Mouse (Mus musculus) CD4-positive, CD25-positive, alpha-beta regulatory T cell, adult 9 weeks (primary cell): Measurements from ENCODE around the gene Galnt7. TPM values are rescaled to one million over a fixed set of nuclear protein-coding genes. Genes with fewer than 3 reads are reported as not detected.

ENCODE experiments used
- polyA plus RNA-seq: library from polyadenylated mRNA; unstranded; fragments of 100-300 nt; shearing (Covaris generic); gene quantifications from one replicate; pipeline ENCODE4 v1.2.1, GENCODE M21; 2017

The Galnt7 gene
- 46.4 TPM for polyA plus RNA-seq

GRCm38 (mm10) chr8:57652456-57653055 is at the start of gene Galnt7:
Galnt7 (minus strand) TSS chr8:57653032.

GRCm38 (mm10) chr8:57511316-57512118 is 141.3 kb downstream of the Galnt7 start, which contains the start of gene Hmgb2:
Hmgb2 (plus strand) TSS chr8:57511907.

DNA sequence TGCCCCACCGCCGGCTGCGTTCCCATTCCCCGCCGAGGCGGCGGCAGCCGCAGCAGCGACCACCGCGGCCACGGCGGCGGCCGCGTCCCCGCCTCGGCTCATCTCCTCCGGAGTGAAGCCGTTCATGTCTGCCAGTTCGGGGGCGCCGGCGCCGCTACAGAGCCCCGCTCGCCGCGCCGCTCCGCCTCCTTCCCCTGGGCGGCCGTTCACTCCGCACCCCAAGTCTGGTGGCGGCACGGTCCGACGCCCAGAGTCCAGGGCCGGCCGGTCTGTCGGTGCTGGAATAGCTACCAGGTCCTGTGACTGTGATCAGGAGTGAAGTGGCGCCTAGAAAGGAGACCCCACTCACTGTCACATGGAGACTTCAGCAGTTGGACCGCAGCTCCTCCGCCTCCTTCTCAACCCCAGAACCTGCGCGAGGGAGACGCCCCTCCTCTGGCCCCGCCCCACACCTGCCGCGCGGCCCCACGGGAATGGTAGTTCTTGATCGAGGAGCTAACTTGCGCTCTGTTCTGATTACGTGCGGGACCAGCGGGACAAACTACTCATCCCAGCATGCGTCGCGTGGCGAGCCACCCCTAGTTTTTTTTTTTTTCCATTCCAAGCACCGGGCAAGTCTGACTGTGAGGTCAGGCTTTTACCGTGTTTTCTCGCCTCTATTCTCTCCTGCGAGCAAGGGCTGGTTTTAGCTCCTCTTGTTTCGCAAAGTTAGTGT is 165.2 kb downstream of the Galnt7 start, which contains the start of gene Sap30:
TSS of gene Sap30 (minus strand) at position 420 of the 715 bp plus-strand sequence.

Other genes with a start within 250 kb of the Galnt7 start
- not detected for gene Scrg1, start 197.1 kb downstream of the Galnt7 start, polyA plus RNA-seq
- gene Sap30, start 165.2 kb downstream of the Galnt7 start, polyA plus RNA-seq, result 0.47 TPM
- gene Hmgb2, start 141.1 kb downstream of the Galnt7 start, polyA plus RNA-seq, result 142 TPM